Mouse (Mus musculus): ENCODE results near the gene Nudt5.

GRCm38 (mm10) chr2:5851866-5852265, 7.0 kb downstream of the Nudt5 start:
- TF ChIP-seq POLR2A (IDR thresholded peaks at IDR 0.05; ENCODE audit: borderline replicate concordance, low read depth, low read length) (no peak), CTCF (IDR thresholded peaks at IDR 0.05; ENCODE audit: low read depth, low read length) (no peak)
